Mouse (Mus musculus) myocyte (in vitro differentiated cells): ENCODE measurements at regions not wholly inside any gene's neighbourhood (a gene's known extent, or its start where the extent isn't known, plus 50 kb on each side); places are given as distances from the start of the nearest gene placed in this dataset.

Experiments
- H3K27me3 ChIP-seq: one replicate; pipeline ENCODE4 v1.6.1; 2011; ENCODE audit not compliant: control insufficient read depth, insufficient read depth, insufficient read length
- H3K36me3 ChIP-seq: one replicate; pipeline ENCODE4 v1.6.1; 2011; ENCODE audit not compliant: control insufficient read depth, insufficient read depth
- H3K4me2 ChIP-seq: one replicate; pipeline ENCODE4 v1.6.1; 2011; ENCODE audit warnings: low read depth, control low read depth
- H3K4me3 ChIP-seq: one replicate; pipeline ENCODE4 v1.5.1; 2011; ENCODE audit warnings: mild to moderate bottlenecking, control low read depth, moderate library complexity
- H3K79me2 ChIP-seq: one replicate; pipeline ENCODE4 v1.6.1; 2011; ENCODE audit not compliant: control insufficient read depth, insufficient read depth
- H3ac ChIP-seq: one replicate; pipeline ENCODE4 v1.6.1; 2011; ENCODE audit not compliant: control insufficient read depth, insufficient read length
- CEBPB ChIP-seq: IDR thresholded peaks from 2 replicates; pipeline ENCODE4 v1.6.1; 2011; ENCODE audit warnings: mild to moderate bottlenecking, moderate library complexity; ENCODE audit not compliant: poor library complexity, insufficient read depth, severe bottlenecking
- E2F4 ChIP-seq: IDR thresholded peaks from one replicate; pipeline ENCODE4 v1.6.1; 2011; ENCODE audit warnings: mild to moderate bottlenecking, control low read depth, moderate library complexity; ENCODE audit not compliant: insufficient read depth
- MAX ChIP-seq: IDR thresholded peaks from one replicate; pipeline ENCODE4 v1.6.1; 2011; ENCODE audit warnings: low read depth, mild to moderate bottlenecking, control low read depth
- MYOD1 ChIP-seq, 3 experiments: IDR thresholded peaks; one replicate each; pipeline ENCODE4 v1.6.1; 2011; ENCODE audit warnings: control low read depth in 2 of 3, low read depth in 2 of 3, mild to moderate bottlenecking in 2 of 3, moderate library complexity in 1 of 3; ENCODE audit not compliant: insufficient read length in 2 of 3, control insufficient read depth in 1 of 3
- MYOG ChIP-seq, 3 experiments: IDR thresholded peaks; one replicate each; pipeline ENCODE4 v1.6.1; 2011; ENCODE audit warnings: control low read depth in 2 of 3, low read depth in 2 of 3, mild to moderate bottlenecking in 2 of 3; ENCODE audit not compliant: insufficient read length in 2 of 3, control insufficient read depth in 1 of 3, insufficient read depth in 1 of 3
- POLR2A ChIP-seq: IDR thresholded peaks from one replicate; pipeline ENCODE4 v1.6.1; 2011; ENCODE audit warnings: low read depth, mild to moderate bottlenecking, control low read depth, moderate library complexity; ENCODE audit not compliant: insufficient read length
- POLR2AphosphoS2 ChIP-seq: IDR thresholded peaks from one replicate; pipeline ENCODE4 v1.6.1; 2011; ENCODE audit warnings: low read depth, control low read depth; ENCODE audit not compliant: insufficient read length
- REST ChIP-seq: IDR thresholded peaks from one replicate; pipeline ENCODE4 v1.6.1; 2011; ENCODE audit warnings: mild to moderate bottlenecking, control low read depth, moderate library complexity; ENCODE audit not compliant: insufficient read depth, insufficient read length
- SRF ChIP-seq: IDR thresholded peaks from one replicate; pipeline ENCODE4 v1.6.1; 2011; ENCODE audit warnings: low read depth; ENCODE audit not compliant: control insufficient read depth, insufficient read length
- TCF12 ChIP-seq: IDR thresholded peaks from one replicate; pipeline ENCODE4 v1.6.1; 2011; ENCODE audit warnings: mild to moderate bottlenecking, control low read depth; ENCODE audit not compliant: poor library complexity, insufficient read depth, severe bottlenecking
- TCF3 ChIP-seq: IDR thresholded peaks from one replicate; pipeline ENCODE4 v1.6.1; 2011; ENCODE audit warnings: low read depth, control low read depth; ENCODE audit not compliant: insufficient read length
- USF1 ChIP-seq: IDR thresholded peaks from one replicate; pipeline ENCODE4 v1.6.1; 2011; ENCODE audit warnings: low read depth, mild to moderate bottlenecking, control low read depth, moderate library complexity

GRCm38 (mm10) chr9:14075452-14075851, 199.4 kb upstream of the Sesn3 start:
- TF ChIP-seq MYOG (IDR thresholded peaks at IDR 0.05; ENCODE audit: control insufficient read depth in 1 of 3, insufficient read depth in 1 of 3, insufficient read length in 2 of 3, low read depth in 2 of 3) (peak in 1 of 3 experiments; percentile 19), CEBPB (no peak)
- Histone ChIP-seq H3K79me2 (no peaks in the 10 kb centered on the region), H3K36me3 (no peaks in the 10 kb centered on the region), H3K4me2 (no peak overlapping the region), H3ac (no peak overlapping the region), H3K4me3 (no peak overlapping the region), H3K27me3 (no peaks in the 10 kb centered on the region)

- Histone ChIP-seq H3K4me2 (no peak overlapping the region), H3K79me2 (no peaks in the 10 kb centered on the region), H3K4me3 (no peak overlapping the region), H3ac (no peak overlapping the region), H3K27me3 (no peaks in the 10 kb centered on the region), H3K36me3 (no peaks in the 10 kb centered on the region)
- TF ChIP-seq CEBPB = no peak
- no peak for TF ChIP-seq POLR2A
- no peak for TF ChIP-seq E2F4
- TF ChIP-seq MYOD1 (IDR thresholded peaks at IDR 0.05; ENCODE audit: control insufficient read depth in 1 of 3, insufficient read length in 2 of 3, low read depth in 2 of 3) = no peak
- no peak for TF ChIP-seq SRF
- TF ChIP-seq MAX = no peak
- TF ChIP-seq MYOG (IDR thresholded peaks at IDR 0.05; ENCODE audit: control insufficient read depth in 1 of 3, insufficient read depth in 1 of 3, insufficient read length in 2 of 3, low read depth in 2 of 3) = no peak
- TF ChIP-seq TCF12 = no peak
- TF ChIP-seq POLR2AphosphoS2 = no peak
- TF ChIP-seq REST = no peak
- no peak for TF ChIP-seq USF1
- no peak for TF ChIP-seq TCF3
Observed at GRCm38 (mm10) chr9:14075868-14076267, 199.0 kb upstream of the Sesn3 start.

- no peak overlapping the region for H3K4me3 ChIP-seq
- TF ChIP-seq REST (no peak), USF1 (no peak), TCF12 (no peak), SRF (no peak), POLR2A (no peak)
- H3K36me3 ChIP-seq = no peaks in the 10 kb centered on the region
- H3ac ChIP-seq = no peak overlapping the region
- H3K4me2 ChIP-seq = no peak overlapping the region
- H3K27me3 ChIP-seq = no peaks in the 10 kb centered on the region
- no peaks in the 10 kb centered on the region for H3K79me2 ChIP-seq
Observed at GRCm38 (mm10) chr9:14076728-14077127, 198.1 kb upstream of the Sesn3 start.

GRCm38 (mm10) chr9:14081138-14081537, 193.7 kb upstream of the Sesn3 start:
- Histone ChIP-seq H3K36me3 (no peaks in the 10 kb centered on the region), H3K27me3 (no peaks in the 10 kb centered on the region), H3K79me2 (no peaks in the 10 kb centered on the region), H3ac (no peak overlapping the region), H3K4me3 (no peak overlapping the region), H3K4me2 (no peak overlapping the region)
- TF ChIP-seq TCF12 (no peak), CEBPB (no peak), MYOD1 (IDR thresholded peaks at IDR 0.05; ENCODE audit: control insufficient read depth in 1 of 3, insufficient read length in 2 of 3, low read depth in 2 of 3) (no peak), SRF (no peak), MAX (no peak), USF1 (no peak)

GRCm38 (mm10) chr9:14086201-14086600, 188.7 kb upstream of the Sesn3 start:
- H3K4me2 ChIP-seq = no peak overlapping the region
- H3K79me2 ChIP-seq = no peaks in the 10 kb centered on the region
- H3ac ChIP-seq = no peak overlapping the region
- H3K4me3 ChIP-seq = no peak overlapping the region
- H3K27me3 ChIP-seq = no peaks in the 10 kb centered on the region
- TF ChIP-seq MYOD1 (IDR thresholded peaks at IDR 0.05; ENCODE audit: control insufficient read depth in 1 of 3, insufficient read length in 2 of 3, low read depth in 2 of 3) = peak in 2 of 3 experiments; percentile 62 to 71
- peak in 2 of 3 experiments; percentile 24 to 37 for TF ChIP-seq MYOG (IDR thresholded peaks at IDR 0.05; ENCODE audit: control insufficient read depth in 1 of 3, insufficient read depth in 1 of 3, insufficient read length in 2 of 3, low read depth in 2 of 3)
- no peak for TF ChIP-seq TCF3
- TF ChIP-seq CEBPB = no peak
- H3K36me3 ChIP-seq = no peaks in the 10 kb centered on the region

GRCm38 (mm10) chr9:14086611-14087010, 188.3 kb upstream of the Sesn3 start:
- Histone ChIP-seq H3K79me2 (no peaks in the 10 kb centered on the region), H3K4me2 (no peak overlapping the region), H3K27me3 (no peaks in the 10 kb centered on the region), H3K4me3 (no peak overlapping the region), H3ac (no peak overlapping the region), H3K36me3 (no peaks in the 10 kb centered on the region)
- no peak for TF ChIP-seq TCF12
